Mouse (Mus musculus) MEL (cell line): ENCODE measurements around the gene Slc35d1. TPM values are rescaled to one million over a fixed set of nuclear protein-coding genes. Genes with fewer than 3 reads are reported as not detected.

Source experiments
- DNase-seq: peaks from one replicate; pipeline ENCODE4 v3.0.0; 2011; ENCODE audit warnings: low read depth, low spot score
- H3K27ac ChIP-seq: 2 replicates; pipeline ENCODE4 v1.5.1; 2012; ENCODE audit warnings: low read depth, mild to moderate bottlenecking, control low read depth, low read length, moderate library complexity; ENCODE audit not compliant: control insufficient read depth
- H3K27me3 ChIP-seq, 2 experiments: fragments of 150-350 bp in 1 of 2; sonication (generic) in 1 of 2; 2 replicates each; pipeline ENCODE4 v1.6.1; 2012; ENCODE audit warnings: low read length in 2 of 2, mild to moderate bottlenecking in 2 of 2, improper control_type of control experiment in 1 of 2, moderate library complexity in 1 of 2; ENCODE audit not compliant: insufficient read depth in 2 of 2, control insufficient read depth in 1 of 2
- H3K36me3 ChIP-seq, 2 experiments: 2 replicates each; pipeline ENCODE4 v1.6.1; 2012 to 2014; ENCODE audit warnings: low read length in 2 of 2, improper control_type of control experiment in 1 of 2, inconsistent platforms in 1 of 2, mild to moderate bottlenecking in 1 of 2; ENCODE audit not compliant: insufficient read depth in 2 of 2, control insufficient read depth in 1 of 2
- H3K4me1 ChIP-seq, 2 experiments: fragments of 150-350 bp in 1 of 2; sonication (generic) in 1 of 2; 2 replicates each; pipeline ENCODE4 v1.6.1; 2012; ENCODE audit warnings: low read length in 2 of 2, improper control_type of control experiment in 1 of 2, mild to moderate bottlenecking in 1 of 2; ENCODE audit not compliant: insufficient read depth in 2 of 2, control insufficient read depth in 1 of 2
- H3K4me3 ChIP-seq, 2 experiments: fragments of 150-350 bp in 1 of 2; sonication (generic) in 1 of 2; 2 replicates each; pipeline ENCODE4 v1.5.1; 2012; ENCODE audit warnings: low read depth in 2 of 2, low read length in 2 of 2, mild to moderate bottlenecking in 2 of 2, moderate library complexity in 2 of 2, control low read depth in 1 of 2, improper control_type of control experiment in 1 of 2; ENCODE audit not compliant: control insufficient read depth in 1 of 2, insufficient read depth in 1 of 2
- H3K79me2 ChIP-seq: 2 replicates; pipeline ENCODE4 v1.6.1; 2012; ENCODE audit warnings: mild to moderate bottlenecking, low read length, moderate library complexity; ENCODE audit not compliant: control insufficient read depth, poor library complexity, insufficient read depth
- H3K9ac ChIP-seq: 2 replicates; pipeline ENCODE4 v1.6.1; 2012; ENCODE audit warnings: low read depth, mild to moderate bottlenecking, control low read depth, low read length, moderate library complexity; ENCODE audit not compliant: control insufficient read depth, poor library complexity, severe bottlenecking
- H3K9me3 ChIP-seq: fragments of 150-350 bp; sonication (generic); replicated peaks from 2 replicates; pipeline ENCODE4 v1.6.1; 2012; ENCODE audit warnings: mild to moderate bottlenecking, low read length, improper control_type of control experiment, moderate library complexity; ENCODE audit not compliant: insufficient read depth
- CHD1 ChIP-seq: IDR thresholded peaks from 2 replicates; pipeline ENCODE4 v1.6.1; 2012; ENCODE audit warnings: low read depth, mild to moderate bottlenecking, inconsistent platforms, low read length, improper control_type of control experiment
- CHD2 ChIP-seq: IDR thresholded peaks from 2 replicates; pipeline ENCODE4 v1.6.1; 2011; ENCODE audit warnings: low read length, improper control_type of control experiment
- CTCF ChIP-seq, 3 experiments: IDR thresholded peaks in 2 of 3; conservative IDR thresholded peaks in 1 of 3; 2 replicates each; pipeline ENCODE4 v1.5.1; 2011 to 2012; ENCODE audit warnings: low read length in 3 of 3, low read depth in 2 of 3, mild to moderate bottlenecking in 2 of 3, improper control_type of control experiment in 1 of 3, inconsistent platforms in 1 of 3, mixed read lengths in 1 of 3, moderate library complexity in 1 of 3; ENCODE audit not compliant: control insufficient read depth in 1 of 3, insufficient read depth in 1 of 3, poor library complexity in 1 of 3, severe bottlenecking in 1 of 3
- E2F4 ChIP-seq: IDR thresholded peaks from 2 replicates; pipeline ENCODE4 v1.6.1; 2011; ENCODE audit warnings: low read depth, low read length, improper control_type of control experiment, borderline replicate concordance
- ELF1 ChIP-seq: IDR thresholded peaks from 2 replicates; pipeline ENCODE4 v1.6.1; 2014; ENCODE audit warnings: low read depth, mild to moderate bottlenecking, inconsistent platforms, low read length, improper control_type of control experiment, moderate library complexity
- GABPA ChIP-seq: IDR thresholded peaks from 2 replicates; pipeline ENCODE4 v1.6.1; 2012; ENCODE audit warnings: low read depth, mild to moderate bottlenecking, inconsistent platforms, low read length, improper control_type of control experiment, moderate library complexity
- HCFC1 ChIP-seq: IDR thresholded peaks from 2 replicates; pipeline ENCODE4 v1.6.1; 2012; ENCODE audit warnings: low read depth, mild to moderate bottlenecking, inconsistent platforms, low read length, improper control_type of control experiment, moderate library complexity
- JUND ChIP-seq: IDR thresholded peaks from 2 replicates; pipeline ENCODE4 v1.6.1; 2011; ENCODE audit warnings: low read depth, mild to moderate bottlenecking, improper control_type of control experiment, low read length
- KAT2A ChIP-seq: conservative IDR thresholded peaks from 2 replicates; pipeline ENCODE4 v1.6.1; 2012; ENCODE audit warnings: low read depth, low read length, improper control_type of control experiment, inconsistent platforms
- MAFK ChIP-seq: IDR thresholded peaks from 2 replicates; pipeline ENCODE4 v1.6.1; 2011; ENCODE audit warnings: low read depth, mild to moderate bottlenecking, low read length, improper control_type of control experiment, borderline replicate concordance
- MAX ChIP-seq: IDR thresholded peaks from 2 replicates; pipeline ENCODE4 v1.6.1; 2011; ENCODE audit warnings: low read length, improper control_type of control experiment
- MAZ ChIP-seq: IDR thresholded peaks from 2 replicates; pipeline ENCODE4 v1.6.1; 2012; ENCODE audit warnings: low read depth, mild to moderate bottlenecking, inconsistent platforms, low read length, improper control_type of control experiment
- MEF2A ChIP-seq: IDR thresholded peaks from 2 replicates; pipeline ENCODE4 v1.6.1; 2014; ENCODE audit warnings: low read depth, mild to moderate bottlenecking, inconsistent platforms, low read length, improper control_type of control experiment; ENCODE audit not compliant: poor library complexity, insufficient replicate concordance, severe bottlenecking; ENCODE audit errors: extremely low read depth
- MXI1 ChIP-seq: IDR thresholded peaks from 2 replicates; pipeline ENCODE4 v1.6.1; 2011; ENCODE audit warnings: mild to moderate bottlenecking, low read depth, low read length, improper control_type of control experiment
- MYC ChIP-seq: IDR thresholded peaks from 2 replicates; pipeline ENCODE4 v1.6.1; 2011; ENCODE audit warnings: low read depth, mild to moderate bottlenecking, low read length, improper control_type of control experiment, moderate library complexity
- NRF1 ChIP-seq: IDR thresholded peaks from 2 replicates; pipeline ENCODE4 v1.6.1; 2014; ENCODE audit warnings: low read depth, mild to moderate bottlenecking, inconsistent platforms, low read length, improper control_type of control experiment, moderate library complexity; ENCODE audit not compliant: poor library complexity, insufficient read depth, severe bottlenecking
- POLR2A ChIP-seq, 2 experiments: IDR thresholded peaks; 2 replicates each; pipeline ENCODE4 v1.6.1; 2011 to 2012; ENCODE audit warnings: low read length in 2 of 2, mild to moderate bottlenecking in 2 of 2, control low read depth in 1 of 2, improper control_type of control experiment in 1 of 2, low read depth in 1 of 2, moderate library complexity in 1 of 2; ENCODE audit not compliant: control insufficient read depth in 1 of 2, insufficient read depth in 1 of 2, poor library complexity in 1 of 2
- RAD21 ChIP-seq: IDR thresholded peaks from 2 replicates; pipeline ENCODE4 v1.6.1; 2011; ENCODE audit warnings: mild to moderate bottlenecking, low read depth, low read length, improper control_type of control experiment
- SMC3 ChIP-seq: IDR thresholded peaks from 2 replicates; pipeline ENCODE4 v1.6.1; 2011; ENCODE audit warnings: low read depth, low read length, improper control_type of control experiment
- TAL1 ChIP-seq: IDR thresholded peaks from 2 replicates; pipeline ENCODE4 v1.6.1; 2012; ENCODE audit warnings: mild to moderate bottlenecking, inconsistent platforms, low read length, moderate library complexity, mixed read lengths
- TCF12 ChIP-seq: IDR thresholded peaks from 2 replicates; pipeline ENCODE4 v1.6.1; 2014; ENCODE audit warnings: low read depth, mild to moderate bottlenecking, inconsistent platforms, low read length, improper control_type of control experiment, moderate library complexity
- ZKSCAN1 ChIP-seq: IDR thresholded peaks from 2 replicates; pipeline ENCODE4 v1.6.1; 2012; ENCODE audit warnings: low read depth, mild to moderate bottlenecking, inconsistent platforms, low read length, improper control_type of control experiment, moderate library complexity
- polyA plus RNA-seq, 2 experiments: library from polyadenylated mRNA; stranded (reverse) in 1 of 2; unstranded in 1 of 2; fragments of >175 nt in 1 of 2; fragments of >200 nt in 1 of 2; gene quantifications; 2 replicates each; pipeline versions ENCODE4 v1.2.1 to v1.2.4; 2012; ENCODE audit warnings: low replicate concordance in 2 of 2, low read depth in 1 of 2; ENCODE audit not compliant: insufficient read length in 2 of 2, insufficient read depth in 1 of 2, missing spikeins in 1 of 2
- total RNA-seq: library from RNA; depleted of rRNA; stranded (reverse); fragments of 300-350 nt; gene quantifications from 2 replicates; pipeline ENCODE4 v1.2.3, GENCODE M21; 2012

The Slc35d1 gene
- total and polyA plus RNA-seq, 3 experiments = 5.0 to 33.7 (median 10.0) TPM

- H3K36me3 ChIP-seq = peaks cover 2 to 4% of the 10 kb centered on the region in 2 experiments
- no peaks in the 10 kb centered on the region for H3K27me3 ChIP-seq
- H3K4me3 ChIP-seq = no peak overlapping the region
- no peak for DNase-seq
- H3K4me1 ChIP-seq = peaks cover under 1 to 4% of the 10 kb centered on the region in 2 experiments; a peak in 2 of 4 replicates
- H3K79me2 ChIP-seq = no peaks in the 10 kb centered on the region
- TF ChIP-seq HCFC1 (no peak), MEF2A (no peak), TAL1 (no peak), JUND (no peak), POLR2A (IDR thresholded peaks at IDR 0.05; ENCODE audit: control insufficient read depth in 1 of 2, insufficient read depth in 1 of 2, low read depth in 1 of 2, low read length in 2 of 2, poor library complexity in 1 of 2) (no peak), MYC (no peak), GABPA (no peak)
- no peak overlapping the region for H3K27ac ChIP-seq
- H3K9me3 ChIP-seq = no peaks in the 10 kb centered on the region
- H3K9ac ChIP-seq = no peak overlapping the region
Measured at GRCm38 (mm10) chr4:103203646-103204045, 11.3 kb downstream of the Slc35d1 start.

DNA sequence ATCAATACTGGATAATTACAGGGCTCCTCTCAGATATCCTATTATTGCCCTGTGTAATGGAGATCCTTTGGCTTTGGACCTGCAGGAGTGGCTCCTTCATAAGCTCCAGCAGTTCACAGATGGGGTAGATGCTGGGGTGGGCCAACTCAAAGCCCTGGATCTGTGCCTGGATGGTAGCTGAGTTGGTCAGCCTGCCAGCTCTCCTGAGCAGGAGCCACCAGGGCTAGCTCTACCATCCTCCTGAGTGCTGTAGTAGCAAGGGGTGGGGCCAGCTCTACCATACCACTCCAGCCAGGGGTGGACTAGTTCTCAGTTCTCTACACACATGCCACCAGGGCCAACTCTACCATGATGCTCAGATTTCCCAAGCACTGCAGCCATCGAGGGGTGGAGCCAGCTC, 14.9 kb downstream of the Slc35d1 start:
- Histone ChIP-seq H3K36me3 (peaks cover 0 to 2% of the 10 kb centered on the region in 2 experiments; a peak in 2 of 4 replicates), H3K9me3 (no peaks in the 10 kb centered on the region), H3K79me2 (no peaks in the 10 kb centered on the region), H3K27ac (no peak overlapping the region), H3K27me3 (no peaks in the 10 kb centered on the region), H3K4me1 (no peaks in the 10 kb centered on the region), H3K9ac (no peak overlapping the region), H3K4me3 (no peak overlapping the region)
- TF ChIP-seq CHD1 (no peak), KAT2A (no peak), JUND (no peak), TCF12 (no peak), MAX (no peak), ELF1 (no peak), MAZ (no peak), CHD2 (no peak), E2F4 (no peak), HCFC1 (no peak), SMC3 (no peak), ZKSCAN1 (no peak), RAD21 (no peak), MAFK (no peak), MXI1 (no peak), MEF2A (no peak), TAL1 (no peak), CTCF (IDR thresholded peaks at IDR 0.05 in 2 of 3, conservative IDR thresholded peaks at IDR 0.05 in 1 of 3; ENCODE audit: control insufficient read depth in 1 of 3, insufficient read depth in 1 of 3, low read depth in 2 of 3, low read length in 3 of 3, poor library complexity in 1 of 3, severe bottlenecking in 1 of 3) (no peak), NRF1 (no peak)
- no peak for DNase-seq
